Mouse (Mus musculus) neural tube, embryonic 11.5 days (tissue): ENCODE measurements at regions not wholly inside any gene's neighbourhood (a gene's known extent, or its start where the extent isn't known, plus 50 kb on each side); places are given as distances from the start of the nearest gene placed in this dataset.
"Not testable (repeated sequence)": the region's sequence is repeated elsewhere in the genome, so short reads cannot be mapped to it uniquely, and the experiment has no call there.

Experiments
- ATAC-seq: fragments of 200-750 bp; cut with Nextera tagmentation; 2 replicates; pipeline ENCODE4 v1.8.0; 2017; ENCODE audit warnings: moderate number of reproducible peaks, mild to moderate bottlenecking, moderate TSS enrichment, moderate library complexity; ENCODE audit not compliant: insufficient read depth, low FRiP score, low TSS enrichment
- DNase-seq: peaks from one replicate; pipeline ENCODE4 v3.0.0-alpha.2; 2015; ENCODE audit warnings: low spot score
- H3K27ac ChIP-seq: fragments of 300-500 bp; sonication (generic); 2 replicates; pipeline ENCODE4 v1.5.1; 2014; ENCODE audit warnings: low read depth, mild to moderate bottlenecking, low read length
- H3K27me3 ChIP-seq: fragments of 300-500 bp; sonication (generic); 2 replicates; pipeline ENCODE4 v1.6.1; 2014; ENCODE audit warnings: mild to moderate bottlenecking, low read length, mixed read lengths; ENCODE audit not compliant: control insufficient read depth, insufficient read depth
- H3K36me3 ChIP-seq: fragments of 300-500 bp; sonication (generic); 2 replicates; pipeline ENCODE4 v1.6.1; 2014; ENCODE audit warnings: mild to moderate bottlenecking, low read length, moderate library complexity, mixed read lengths; ENCODE audit not compliant: control insufficient read depth, insufficient read depth
- H3K4me1 ChIP-seq: fragments of 300-500 bp; sonication (generic); 2 replicates; pipeline ENCODE4 v1.6.1; 2014; ENCODE audit warnings: low read length, mixed read lengths; ENCODE audit not compliant: control insufficient read depth, insufficient read depth
- H3K4me2 ChIP-seq: fragments of 300-500 bp; sonication (generic); 2 replicates; pipeline ENCODE4 v1.6.1; 2014; ENCODE audit warnings: low read depth, mild to moderate bottlenecking, moderate library complexity
- H3K4me3 ChIP-seq: fragments of 300-500 bp; sonication (generic); 2 replicates; pipeline ENCODE4 v1.5.1; 2014; ENCODE audit warnings: low read depth, low read length
- H3K9ac ChIP-seq: fragments of 300-500 bp; sonication (generic); 2 replicates; pipeline ENCODE4 v1.6.1; 2014; ENCODE audit warnings: mild to moderate bottlenecking, low read length
- H3K9me3 ChIP-seq: fragments of 300-500 bp; sonication (generic); 2 replicates; pipeline ENCODE4 v1.6.1; 2016; ENCODE audit warnings: low read length; ENCODE audit not compliant: control insufficient read depth
- WGBS: fragments of 180-500 bp; shearing (Covaris S2); extraction: QIAGEN DNeasy Blood & Tissue Kit; methylation state at CpG from one replicate; pipeline ENCODE4 v1.1.7; 2014; 5-methylcytosine and 5-hydroxymethylcytosine counted together

DNA sequence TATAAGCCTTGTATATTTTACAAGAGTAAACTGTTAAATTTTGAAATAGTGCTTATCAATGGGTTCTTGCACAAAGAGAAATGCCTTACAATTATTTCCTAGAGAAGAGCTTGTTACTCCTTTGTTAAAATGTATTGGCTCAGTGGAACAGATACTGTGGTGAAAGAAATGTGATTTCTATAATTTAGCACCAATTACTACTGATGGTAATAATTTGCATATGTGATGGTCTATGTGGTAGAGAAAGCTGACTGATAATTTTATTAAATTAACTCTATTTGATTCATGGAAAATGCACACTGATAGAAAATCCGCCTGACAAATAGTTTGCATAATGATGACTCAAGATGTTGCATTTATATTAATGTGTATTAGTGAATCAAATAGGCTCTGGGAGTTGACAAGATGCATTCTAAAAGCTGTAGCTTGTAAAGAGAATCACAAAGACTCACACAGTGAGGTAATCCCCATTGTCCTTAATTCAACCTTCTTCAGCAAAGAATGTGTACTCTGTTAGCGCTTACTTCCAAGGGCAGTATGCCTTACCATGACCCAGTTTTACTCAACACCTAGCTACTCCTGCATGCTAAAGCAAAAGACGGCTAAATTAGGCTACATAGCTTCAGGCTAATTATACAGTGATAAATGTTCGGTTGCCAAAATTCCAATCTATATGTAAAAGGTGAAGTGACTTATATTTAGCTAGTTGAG is 329.8 kb upstream of the Cenpq start:
- DNase-seq (no peak), ATAC-seq (no peak)
- H3K9ac ChIP-seq, result no peak overlapping the region
- WGBS, result 77% methylated on average over 4 of the region's 4 CpGs
- no peaks in the 10 kb centered on the region for H3K27me3 ChIP-seq
- H3K9me3 ChIP-seq, result no peaks in the 10 kb centered on the region
- H3K36me3 ChIP-seq, result no peaks in the 10 kb centered on the region
- no peaks in the 10 kb centered on the region for H3K4me1 ChIP-seq
- no peak overlapping the region for H3K4me2 ChIP-seq
- H3K27ac ChIP-seq, result no peak overlapping the region
- H3K4me3 ChIP-seq, result no peak overlapping the region

- WGBS, result 82% methylated on average over 1 of the region's 1 CpGs
- Histone ChIP-seq H3K27ac (no peak overlapping the region), H3K36me3 (no peaks in the 10 kb centered on the region), H3K27me3 (no peaks in the 10 kb centered on the region), H3K4me2 (no peak overlapping the region), H3K4me1 (no peaks in the 10 kb centered on the region), H3K9ac (no peak overlapping the region), H3K4me3 (no peak overlapping the region), H3K9me3 (no peaks in the 10 kb centered on the region)
- ATAC-seq, result no peak
- no peak for DNase-seq
Observed at GRCm38 (mm10) chr17:41261495-41261894, 326.6 kb upstream of the Cenpq start.

DNA sequence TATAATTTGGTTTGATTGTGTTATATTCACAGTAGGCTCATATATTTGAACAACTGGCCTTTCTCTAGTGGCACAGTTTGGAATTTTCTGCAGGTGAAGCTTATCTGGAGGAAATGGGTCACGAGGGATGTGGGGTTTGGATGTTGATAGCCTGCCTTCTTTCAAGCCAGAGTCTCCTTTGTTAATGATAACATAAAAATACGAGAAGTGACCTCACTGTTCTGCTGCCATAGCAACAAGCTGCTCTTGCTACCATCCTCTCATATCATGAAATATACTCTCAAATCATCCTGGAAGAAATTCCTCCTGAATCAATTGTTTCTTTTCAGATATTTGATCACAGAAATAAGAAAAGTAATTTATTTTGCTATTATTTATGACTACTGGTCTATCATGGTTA is 313.6 kb upstream of the Cenpq start:
- DNase-seq (no peak), ATAC-seq (no peak)
- 75% methylated on average over 2 of the region's 2 CpGs for WGBS
- Histone ChIP-seq H3K4me3 (no peak overlapping the region), H3K27ac (no peak overlapping the region), H3K9me3 (no peaks in the 10 kb centered on the region), H3K9ac (no peak overlapping the region), H3K4me1 (no peaks in the 10 kb centered on the region), H3K4me2 (no peak overlapping the region), H3K27me3 (no peaks in the 10 kb centered on the region), H3K36me3 (no peaks in the 10 kb centered on the region)

GRCm38 (mm10) chr17:41227128-41228014 is 292.5 kb upstream of the Cenpq start:
- H3K9me3 ChIP-seq, result no peaks in the 10 kb centered on the region
- no peak for ATAC-seq

DNA sequence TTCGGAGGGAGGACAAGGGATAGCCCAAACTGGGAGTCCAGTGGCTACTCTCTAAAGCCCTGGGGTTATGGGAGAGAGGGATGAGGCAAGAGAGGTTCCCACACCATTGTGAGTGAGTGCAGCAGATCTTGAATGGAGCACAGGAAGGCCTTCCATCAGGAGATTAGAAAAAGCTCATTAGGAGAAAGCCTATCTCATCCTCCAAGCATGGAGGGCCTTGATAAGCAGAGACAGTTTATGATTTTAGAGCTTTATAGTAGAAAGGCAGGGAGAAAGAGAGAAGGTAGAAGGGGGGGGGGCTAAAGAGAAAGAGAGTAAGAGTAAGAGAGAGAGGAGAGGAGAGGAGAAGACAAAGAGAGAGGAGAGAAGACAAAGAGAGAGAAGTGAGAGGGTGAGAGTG is 282.0 kb upstream of the Cenpq start:
- no peak overlapping the region for H3K4me2 ChIP-seq
- no peaks in the 10 kb centered on the region for H3K36me3 ChIP-seq
- no peak overlapping the region for H3K27ac ChIP-seq
- DNase-seq (no peak), ATAC-seq (no peak)
- no peak overlapping the region for H3K4me3 ChIP-seq
- 95% methylated on average over 1 of the region's 1 CpGs for WGBS
- no peaks in the 10 kb centered on the region for H3K4me1 ChIP-seq
- no peak overlapping the region for H3K9ac ChIP-seq
- no peaks in the 10 kb centered on the region for H3K9me3 ChIP-seq
- H3K27me3 ChIP-seq, result no peaks in the 10 kb centered on the region

More at GRCm38 (mm10) chr17:41227128-41228014, 292.5 kb upstream of the Cenpq start:
- 65% methylated on average over 3 of the region's 3 CpGs for WGBS
- Histone ChIP-seq H3K27me3 (no peaks in the 10 kb centered on the region), H3K36me3 (no peaks in the 10 kb centered on the region), H3K9ac (no peak overlapping the region), H3K4me3 (no peak overlapping the region), H3K4me2 (no peak overlapping the region), H3K27ac (no peak overlapping the region), H3K4me1 (no peaks in the 10 kb centered on the region)
- no peak for DNase-seq

DNA sequence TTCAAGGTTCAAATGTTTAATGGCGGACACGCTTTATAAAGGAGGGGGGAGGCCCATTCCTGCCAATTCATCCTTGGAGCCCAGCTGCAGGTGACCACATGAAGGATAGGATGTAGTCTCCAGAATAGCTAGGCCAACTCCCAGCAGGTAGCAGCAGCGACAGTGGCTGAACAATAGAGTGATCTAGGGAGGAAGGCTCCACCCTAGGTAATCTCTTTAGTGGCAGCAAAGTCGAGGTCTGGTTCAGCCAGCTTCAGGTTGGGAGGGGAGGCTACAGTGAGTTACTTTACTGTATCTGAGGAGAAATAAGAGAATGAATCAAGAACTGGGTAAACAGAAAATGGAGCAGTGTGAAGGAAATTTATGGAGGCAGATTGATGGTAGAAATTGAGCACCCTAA is 264.6 kb upstream of the Cenpq start:
- H3K4me3 ChIP-seq, ATAC-seq, DNase-seq, H3K9ac ChIP-seq, H3K27ac ChIP-seq, H3K4me1 ChIP-seq, H3K4me2 ChIP-seq, H3K36me3 ChIP-seq, H3K27me3 ChIP-seq, H3K9me3 ChIP-seq: not testable (repeated sequence)
- WGBS, result 59% methylated on average over 4 of the region's 4 CpGs

- not testable (repeated sequence) for H3K27me3 ChIP-seq
Observed at GRCm38 (mm10) chr17:41190371-41190770, 255.5 kb upstream of the Cenpq start.

GRCm38 (mm10) chr17:41186691-41187090 is 251.8 kb upstream of the Cenpq start:
- H3K36me3 ChIP-seq, H3K4me1 ChIP-seq, H3K9me3 ChIP-seq, ATAC-seq, H3K9ac ChIP-seq, H3K4me3 ChIP-seq, DNase-seq, H3K27me3 ChIP-seq, H3K4me2 ChIP-seq, H3K27ac ChIP-seq: not testable (repeated sequence)
- 94% methylated on average over 7 of the region's 7 CpGs for WGBS

More at GRCm38 (mm10) chr17:41190371-41190770, 255.5 kb upstream of the Cenpq start:
- not testable (repeated sequence) for ATAC-seq, H3K9me3 ChIP-seq, H3K9ac ChIP-seq, H3K4me3 ChIP-seq, DNase-seq, H3K27ac ChIP-seq, H3K4me2 ChIP-seq, H3K36me3 ChIP-seq, H3K4me1 ChIP-seq
- 91% methylated on average over 3 of the region's 3 CpGs for WGBS

GRCm38 (mm10) chr17:41184751-41185150 is 249.9 kb upstream of the Cenpq start:
- Histone ChIP-seq H3K4me3 (no peak overlapping the region), H3K9me3 (no peaks in the 10 kb centered on the region), H3K4me2 (no peak overlapping the region), H3K9ac (no peak overlapping the region), H3K27ac (no peak overlapping the region), H3K4me1 (no peaks in the 10 kb centered on the region), H3K36me3 (no peaks in the 10 kb centered on the region), H3K27me3 (no peaks in the 10 kb centered on the region)
- ATAC-seq, result no peak
- WGBS, result 86% methylated on average over 2 of the region's 2 CpGs
- DNase-seq, result no peak
